Mouse (Mus musculus) G1E (cell line): ENCODE data around the gene Olfr1012. TPM values are rescaled to one million over a fixed set of nuclear protein-coding genes. Genes with fewer than 3 reads are reported as not detected.

Experiments used
- ATAC-seq: 2 replicates; pipeline ENCODE4 v1.8.0; 2016; ENCODE audit warnings: mild to moderate bottlenecking; ENCODE audit not compliant: insufficient number of reproducible peaks, poor library complexity, low FRiP score, severe bottlenecking; ENCODE audit errors: extremely low read depth
- DNase-seq: peaks from one replicate; pipeline ENCODE4 v3.0.0; 2012; ENCODE audit warnings: low spot score
- H3K27me3 ChIP-seq: 2 replicates; pipeline ENCODE4 v1.6.1; 2012; ENCODE audit warnings: mild to moderate bottlenecking, low read length, inconsistent platforms; ENCODE audit not compliant: insufficient read depth
- H3K36me3 ChIP-seq: replicated peaks from 2 replicates; pipeline ENCODE3; 2012; ENCODE audit warnings: mild to moderate bottlenecking, inconsistent platforms
- H3K4me1 ChIP-seq: 2 replicates; pipeline ENCODE4 v1.6.1; 2012; ENCODE audit warnings: low read depth, low read length, inconsistent platforms, mixed read lengths; ENCODE audit not compliant: insufficient read depth
- H3K4me3 ChIP-seq: 2 replicates; pipeline ENCODE4 v1.5.1; 2012; ENCODE audit warnings: low read depth, mild to moderate bottlenecking, inconsistent platforms, low read length, moderate library complexity, mixed read lengths
- H3K9me3 ChIP-seq: replicated peaks from 2 replicates; pipeline ENCODE4 v1.6.1; 2012; ENCODE audit warnings: inconsistent platforms
- CTCF ChIP-seq: IDR thresholded peaks from 2 replicates; pipeline ENCODE4 v1.5.1; 2012; ENCODE audit warnings: low read depth, low read length, inconsistent platforms, mixed read lengths
- GATA1 ChIP-seq: IDR thresholded peaks from 2 replicates; pipeline ENCODE4 v1.6.1; 2012; ENCODE audit warnings: borderline replicate concordance, low read length, inconsistent platforms, mixed read lengths
- GATA2 ChIP-seq: IDR thresholded peaks from 2 replicates; pipeline ENCODE4 v1.6.1; 2012; ENCODE audit warnings: low read depth, low read length, inconsistent platforms, borderline replicate concordance
- POLR2AphosphoS5 ChIP-seq: IDR thresholded peaks from 2 replicates; pipeline ENCODE4 v1.6.1; 2012; ENCODE audit warnings: low read depth, low read length, inconsistent platforms; ENCODE audit not compliant: insufficient replicate concordance
- TAL1 ChIP-seq: conservative IDR thresholded peaks from 2 replicates; pipeline ENCODE4 v1.6.1; 2012; ENCODE audit warnings: low read depth, low read length, inconsistent platforms, mixed read lengths
- polyA plus RNA-seq: library from polyadenylated mRNA; stranded (reverse); fragments of >175 nt; gene quantifications from 2 replicates; pipeline ENCODE4 v1.2.3, GENCODE M21; 2012
- total RNA-seq, 2 experiments: library from RNA; stranded (forward) in 1 of 2; stranded (reverse) in 1 of 2; fragments of 200-1000 nt in 1 of 2; fragments of >200 nt in 1 of 2; fragmentation: Nextera tagmentation in 1 of 2; gene quantifications; 2 replicates each; pipeline ENCODE4 v1.2.3; 2014 to 2017

The Olfr1012 gene
- total RNA-seq (2014; fragmentation: Nextera tagmentation) (not detected in 2 replicates), total RNA-seq (2017) (0.12 and 0.16 TPM in 2 replicates), polyA plus RNA-seq (not detected in 2 replicates)

- TF ChIP-seq GATA1: no peak
- TF ChIP-seq CTCF: no peak
- TF ChIP-seq TAL1: no peak
- no peak for TF ChIP-seq POLR2AphosphoS5
- no peak for TF ChIP-seq GATA2
- no peaks in the 10 kb centered on the region for H3K4me1 ChIP-seq
- DNase-seq: no peak
- H3K4me3 ChIP-seq: no peak within 1 kb of the TSS
- H3K27me3 ChIP-seq: no peaks in the 10 kb centered on the region
- H3K36me3 ChIP-seq: no peaks in the 10 kb centered on the region
- peaks cover 5% of the 10 kb centered on the region; the same call in 1 of the 2 replicates for H3K9me3 ChIP-seq
- ATAC-seq: no peak
Measured at GRCm38 (mm10) chr2:85762666-85763065, at the start of gene Olfr1012. Gene Olfr1012 (minus strand): TSS chr2:85762766.

GRCm38 (mm10) chr2:85804501-85804900 lies 41.9 kb upstream of the Olfr1012 start:
- TF ChIP-seq TAL1: no peak
- no peak for TF ChIP-seq POLR2AphosphoS5
- no peaks in the 10 kb centered on the region for H3K36me3 ChIP-seq
- H3K9me3 ChIP-seq: 0 out of 2 replicates have a peak, but pooled peaks cover 5% of the 10 kb centered on the region
- DNase-seq: no peak
- no peak overlapping the region for H3K4me3 ChIP-seq
- H3K4me1 ChIP-seq: no peaks in the 10 kb centered on the region
- no peak for ATAC-seq
- H3K27me3 ChIP-seq: no peaks in the 10 kb centered on the region

- Histone ChIP-seq H3K9me3 (0 out of 2 replicates have a peak, but pooled peaks cover 5% of the 10 kb centered on the region), H3K27me3 (no peaks in the 10 kb centered on the region), H3K36me3 (no peaks in the 10 kb centered on the region), H3K4me1 (no peaks in the 10 kb centered on the region), H3K4me3 (no peak within 1 kb of the TSS)
- ATAC-seq (no peak), DNase-seq (no peak)
- TF ChIP-seq GATA2: no peak
- no peak for TF ChIP-seq TAL1
- TF ChIP-seq CTCF: no peak
- TF ChIP-seq GATA1: no peak
- TF ChIP-seq POLR2AphosphoS5: no peak
Measured at GRCm38 (mm10) chr2:85802444-85802843, 39.9 kb upstream of the Olfr1012 start, which contains the start of gene Olfr1016. Gene Olfr1016 (minus strand): TSS chr2:85802544.

GRCm38 (mm10) chr2:85792331-85792730 lies 29.8 kb upstream of the Olfr1012 start:
- Histone ChIP-seq H3K36me3 (no peaks in the 10 kb centered on the region), H3K4me1 (no peaks in the 10 kb centered on the region), H3K4me3 (no peak overlapping the region), H3K27me3 (no peaks in the 10 kb centered on the region), H3K9me3 (no peaks in the 10 kb centered on the region)
- ATAC-seq (no peak), DNase-seq (no peak)
- no peak for TF ChIP-seq GATA2
- no peak for TF ChIP-seq CTCF
- TF ChIP-seq POLR2AphosphoS5: no peak
- no peak for TF ChIP-seq TAL1
- TF ChIP-seq GATA1: no peak

- Histone ChIP-seq H3K4me3 (no peak within 1 kb of the TSS), H3K4me1 (no peaks in the 10 kb centered on the region), H3K36me3 (no peaks in the 10 kb centered on the region), H3K9me3 (0 out of 2 replicates have a peak, but pooled peaks cover 2% of the 10 kb centered on the region), H3K27me3 (no peaks in the 10 kb centered on the region)
- no peak for TF ChIP-seq CTCF
- no peak for TF ChIP-seq GATA2
- TF ChIP-seq POLR2AphosphoS5: no peak
- no peak for TF ChIP-seq TAL1
- no peak for TF ChIP-seq GATA1
- DNase-seq (no peak), ATAC-seq (no peak)
Measured at GRCm38 (mm10) chr2:85781717-85782116, 19.2 kb upstream of the Olfr1012 start, which contains the start of gene Olfr1015. Gene Olfr1015 (plus strand): TSS chr2:85782017.

- no peaks in the 10 kb centered on the region for H3K4me1 ChIP-seq
- H3K27me3 ChIP-seq: no peaks in the 10 kb centered on the region
- H3K4me3 ChIP-seq: no peak within 1 kb of the TSS
- TF ChIP-seq POLR2AphosphoS5 (no peak), GATA2 (no peak), TAL1 (no peak), GATA1 (no peak)
- DNase-seq (no peak), ATAC-seq (no peak)
- no peaks in the 10 kb centered on the region for H3K36me3 ChIP-seq
- no peaks in the 10 kb centered on the region for H3K9me3 ChIP-seq
Measured at GRCm38 (mm10) chr2:85772413-85772812, 9.8 kb upstream of the Olfr1012 start, which contains the start of gene Olfr1014. Gene Olfr1014 (plus strand): TSS chr2:85772713.
